ENCODE assay signal across 21 mouse cellular contexts in genomic region chr11:6035521-6035920, GRCm38 (mm10). TPM values are rescaled to one million over a fixed set of nuclear protein-coding genes. Genes with fewer than 3 reads are reported as not detected.
DNase-seq lines count a peak whose midpoint lies in the region; ATAC-seq and TF ChIP-seq lines count a peak whose summit lies in the region.
"Had no signal": no experiment of that assay in that cellular context is flagged by ENCODE, and none has a peak within 500 bp of the region (broad histone marks: within the 10 kb centered on the region; RNA-seq: fewer than 3 reads in every experiment).

No protein-coding gene starts in this region.

- TF ChIP-seq CTCF in E14TG2a.4 (conservative IDR thresholded peaks at IDR 0.05; ENCODE audit: low read length) = no peak

- no peak overlapping the region for H3K27ac ChIP-seq in hindbrain, embryonic 16.5 days (ENCODE audit: low read depth, low read length)
- H3K27ac ChIP-seq in hindbrain, embryonic 11.5 days (ENCODE audit: low read depth, low read length) = no peak overlapping the region
- H3K27ac ChIP-seq: left cerebral cortex, adult 2 months; macrophage; midbrain, embryonic 10.5 days had no signal

- H3K9ac ChIP-seq in hindbrain, embryonic 16.5 days (ENCODE audit: low read depth, low read length) = no peak overlapping the region
- H3K9ac ChIP-seq in hindbrain, embryonic 11.5 days (ENCODE audit: low read depth, low read length) = no peak overlapping the region

- H3K4me1 ChIP-seq in hindbrain, embryonic 16.5 days (ENCODE audit: control insufficient read depth, insufficient read depth, low read depth, low read length) = peaks cover 10% of the 10 kb centered on the region
- 0 out of 2 replicates have a peak, but pooled peaks cover 3% of the 10 kb centered on the region for H3K4me1 ChIP-seq in hindbrain, embryonic 11.5 days (replicated peaks; ENCODE audit: control insufficient read depth, insufficient read depth, low read length)
- peaks cover 88% of the 10 kb centered on the region for H3K4me1 ChIP-seq in E14TG2a.4 (replicated peaks; ENCODE audit: low read depth, low read length)

- H3K9me3 ChIP-seq in hindbrain, embryonic 16.5 days (ENCODE audit: control insufficient read depth, low read length) = no peaks in the 10 kb centered on the region
- H3K9me3 ChIP-seq in hindbrain, embryonic 11.5 days (ENCODE audit: control insufficient read depth, low read length) = no peaks in the 10 kb centered on the region
- peaks cover 7% of the 10 kb centered on the region for H3K9me3 ChIP-seq in E14TG2a.4 (ENCODE audit: low read length)
- H3K9me3 ChIP-seq: midbrain, embryonic 10.5 days had no signal

- H3K27me3 ChIP-seq in hindbrain, embryonic 16.5 days (replicated peaks; ENCODE audit: control insufficient read depth, insufficient read depth, low read length) = no peaks in the 10 kb centered on the region
- H3K27me3 ChIP-seq in hindbrain, embryonic 11.5 days (ENCODE audit: control insufficient read depth, insufficient read depth, low read length) = no peaks in the 10 kb centered on the region
- H3K27me3 ChIP-seq in E14TG2a.4 (ENCODE audit: insufficient read depth, low read length) = peaks cover 6% of the 10 kb centered on the region; the same call in 1 of the 2 replicates

- WGBS in hindbrain, embryonic 16.5 days = 56% methylated on average over 3 of the region's 3 CpGs
- 79% methylated on average over 3 of the region's 3 CpGs for WGBS in hindbrain, embryonic 11.5 days

- H3K36me3 ChIP-seq in hindbrain, embryonic 16.5 days (ENCODE audit: control insufficient read depth, insufficient read depth, low read length) = no peaks in the 10 kb centered on the region
- H3K36me3 ChIP-seq in hindbrain, embryonic 11.5 days (ENCODE audit: control insufficient read depth, insufficient read depth, low read length) = no peaks in the 10 kb centered on the region
- H3K36me3 ChIP-seq in E14TG2a.4 (ENCODE audit: insufficient read depth, low read length) = no peaks in the 10 kb centered on the region
- H3K36me3 ChIP-seq: midbrain, embryonic 10.5 days had no signal

- H3K4me2 ChIP-seq in hindbrain, embryonic 16.5 days (ENCODE audit: low read length) = no peak overlapping the region
- H3K4me2 ChIP-seq in hindbrain, embryonic 11.5 days (replicated peaks; ENCODE audit: low read depth, low read length) = no peak overlapping the region
- H3K4me2 ChIP-seq: liver, embryonic 11.5 days had no signal

- ATAC-seq in hindbrain, embryonic 16.5 days = peak; percentile 27; the same call in 1 of the 2 replicates
- no peak for ATAC-seq in hindbrain, embryonic 11.5 days (ENCODE audit: low FRiP score)
- ATAC-seq: activated CD4-positive, CD25-positive, alpha-beta regulatory T cell, adult 4 months had no signal

- DNase-seq in cerebellum, adult 11-12 months = peak; percentile 60
- no peak for DNase-seq in cerebellum, adult 11 months
- no peak for DNase-seq in hindbrain, embryonic 11.5 days (ENCODE audit: low spot score)
- peak; percentile 66 for DNase-seq in cerebellum, adult 9-11 months
- no peak for DNase-seq in ovary, postnatal 10 days (ENCODE audit: low spot score)
- DNase-seq in left cerebral cortex, adult 9 months (ENCODE audit: low spot score in 2 of 2) = no peak
- DNase-seq: adrenal gland, postnatal 25 days; heart, adult 18-20 months; heart, postnatal 36 days; kidney, adult 8-10 months; kidney, postnatal 14 days; lung, adult 18-20 months; right cerebral cortex, adult 18-20 months; thymus, postnatal 36 days had no signal

- no peak overlapping the region for H3K4me3 ChIP-seq in hindbrain, embryonic 16.5 days (ENCODE audit: low read length)
- no peak overlapping the region for H3K4me3 ChIP-seq in hindbrain, embryonic 11.5 days (ENCODE audit: low read depth, low read length)
- H3K4me3 ChIP-seq in E14TG2a.4 (replicated peaks; ENCODE audit: low read length) = peak overlapping the region; percentile 43
- H3K4me3 ChIP-seq: left cerebral cortex, adult 2 months; midbrain, embryonic 10.5 days had no signal

RNA-seq across cellular contexts. Expression of gene Camk2b, which starts 30.6 kb away (rescaled TPM):
- polyA plus RNA-seq in hindbrain, embryonic 16.5 days (2015; fragmentation: Nextera tagmentation; extraction: Ambion mirVana) = 138 and 140 TPM in 2 replicates
- 3.4 and 3.6 TPM in 2 replicates for polyA plus RNA-seq in hindbrain, embryonic 11.5 days (2014; fragmentation: Nextera tagmentation; extraction: Ambion mirVana)

Comparison
In these comparisons a context has a peak if more than half of its experiments do, and no peak if none do; other contexts are left out.
1. DNase-seq: peak in cerebellum, adult 11-12 months (single experiment) and cerebellum, adult 9-11 months (single experiment); none in cerebellum, adult 11 months (single experiment), hindbrain, embryonic 11.5 days (single experiment), ovary, postnatal 10 days (single experiment) and left cerebral cortex, adult 9 months (0 of 2).
2. RNA of gene Camk2b, which starts 30.6 kb away (polyA plus RNA-seq): 138 to 140 TPM in hindbrain, embryonic 16.5 days; 3.4 to 3.6 TPM in hindbrain, embryonic 11.5 days; every median in the first group is over 10 times any median in the second.